8 mouse cellular contexts compared by ENCODE assay signal in genomic region chr16:95349745-95350144, GRCm38 (mm10).
"Had no signal": no experiment of that assay in that cellular context is flagged by ENCODE, and none has a peak within 500 bp of the region (broad histone marks: within the 10 kb centered on the region; RNA-seq: fewer than 3 reads in every experiment).

No protein-coding gene starts in this region.

- H3K27ac ChIP-seq: kidney, postnatal 0 days; limb, embryonic 15.5 days; midbrain, embryonic 15.5 days; neural tube, embryonic 12.5 days; stomach, postnatal 0 days had no signal

- H3K36me3 ChIP-seq: limb, embryonic 15.5 days; midbrain, embryonic 15.5 days; neural tube, embryonic 12.5 days had no signal

- H3K27me3 ChIP-seq: limb, embryonic 15.5 days; midbrain, embryonic 15.5 days; neural tube, embryonic 12.5 days had no signal

- DNase-seq: thymus, adult 18-20 months had no signal

- H3K4me3 ChIP-seq: limb, embryonic 15.5 days; midbrain, embryonic 15.5 days; neural tube, embryonic 12.5 days had no signal

- H3K9me3 ChIP-seq: limb, embryonic 15.5 days; midbrain, embryonic 15.5 days; neural tube, embryonic 12.5 days had no signal

- H3K4me2 ChIP-seq: limb, embryonic 15.5 days; lung, embryonic 14.5 days; midbrain, embryonic 11.5 days; midbrain, embryonic 15.5 days; neural tube, embryonic 12.5 days had no signal

- H3K4me1 ChIP-seq: neural tube, embryonic 12.5 days had no signal

- H3K9ac ChIP-seq: limb, embryonic 15.5 days; lung, embryonic 14.5 days; midbrain, embryonic 15.5 days; neural tube, embryonic 12.5 days had no signal
